Mouse (Mus musculus): ENCODE results near the gene Ctdsp2. TPM values are rescaled to one million over a fixed set of nuclear protein-coding genes. Genes with fewer than 3 reads are reported as not detected.

Ctdsp2 gene
- polyA plus RNA-seq, 1 experiment from 2014 or later: 38.2 TPM

DNA sequence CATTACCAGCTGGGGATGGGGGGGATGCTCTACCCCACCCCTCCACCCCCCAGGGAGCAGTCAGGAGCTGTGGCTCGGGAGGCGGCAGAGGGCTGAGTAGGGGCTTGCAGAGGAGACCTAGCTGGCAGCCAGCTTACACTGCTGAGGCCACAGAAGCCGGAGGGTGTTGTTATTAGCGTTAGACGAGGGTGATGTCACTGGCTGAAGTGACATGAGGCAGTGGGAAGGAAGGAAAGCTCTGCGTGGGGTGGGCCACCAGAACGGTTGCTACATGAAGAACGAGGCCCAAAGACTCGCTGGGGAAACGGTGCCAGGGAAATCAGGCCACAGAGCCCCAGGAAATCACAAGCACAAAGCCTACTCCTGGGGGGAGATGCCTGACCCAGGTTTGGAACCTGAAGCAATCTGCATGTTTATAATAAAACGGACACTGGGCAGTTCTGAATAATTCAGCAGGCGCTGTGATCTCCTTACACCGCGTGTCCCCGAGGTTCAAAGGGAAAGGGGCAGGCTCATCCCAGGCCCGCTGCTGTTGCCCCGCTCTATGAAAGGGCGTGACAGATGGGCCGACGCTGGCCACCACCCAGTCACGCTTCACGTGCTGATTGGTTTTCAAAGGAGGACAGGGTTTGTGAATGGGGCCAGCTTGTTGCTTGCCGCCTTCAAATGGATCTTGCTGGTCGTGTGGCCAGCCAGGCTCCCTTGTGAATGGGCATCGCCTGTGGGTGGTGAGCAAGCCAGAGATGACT, 21.0 kb upstream of the Ctdsp2 start:
- Histone ChIP-seq H3K27ac (ENCODE audit: low read length) (peak overlapping the region; percentile 80), H3K4me3 (ENCODE audit: low read length) (no peak overlapping the region), H3K4me2 (ENCODE audit: low read depth, low read length) (peak overlapping the region; percentile 21), H3K9ac (ENCODE audit: low read length) (peak overlapping the region; percentile 50), H3K4me1 (ENCODE audit: control insufficient read depth, insufficient read depth, low read length) (peaks cover 41% of the 10 kb centered on the region), H3K9me3 (replicated peaks; ENCODE audit: control insufficient read depth, low read length) (no peaks in the 10 kb centered on the region), H3K36me3 (ENCODE audit: control insufficient read depth, insufficient read depth) (no peaks in the 10 kb centered on the region), H3K27me3 (ENCODE audit: control insufficient read depth, insufficient read depth, low read length) (no peaks in the 10 kb centered on the region)
- 5% methylated on average over 25 of the region's 25 CpGs for WGBS
- ATAC-seq (replicated peaks; ENCODE audit: extremely low read depth, insufficient read depth, low FRiP score): peak; percentile 39

DNA sequence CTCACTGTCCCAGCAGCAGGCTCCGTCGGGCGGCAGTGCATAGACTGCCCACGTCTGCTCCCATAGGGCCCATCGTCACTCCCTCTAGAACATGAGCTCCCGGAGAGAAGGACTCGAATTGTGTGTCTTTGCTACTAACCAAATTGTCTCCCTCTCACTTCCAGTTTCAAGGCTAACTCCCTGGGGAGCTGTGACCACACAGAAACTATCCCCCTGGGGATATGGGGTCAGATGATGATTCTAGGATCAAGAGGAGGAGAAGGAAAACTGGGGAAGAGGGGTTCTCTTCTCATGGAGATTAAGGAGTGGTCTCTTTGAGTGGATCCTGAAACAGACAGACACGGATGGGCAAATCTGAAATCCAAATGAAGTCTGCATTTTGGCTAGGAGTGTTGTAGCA, 18.0 kb upstream of the Ctdsp2 start:
- H3K36me3 ChIP-seq (ENCODE audit: control insufficient read depth, insufficient read depth): no peaks in the 10 kb centered on the region
- H3K27ac ChIP-seq (ENCODE audit: low read length): no peak overlapping the region
- peaks cover 36% of the 10 kb centered on the region for H3K4me1 ChIP-seq (ENCODE audit: control insufficient read depth, insufficient read depth, low read length)
- H3K9ac ChIP-seq (ENCODE audit: low read length): no peak overlapping the region
- 72% methylated on average over 8 of the region's 8 CpGs for WGBS
- H3K4me2 ChIP-seq (ENCODE audit: low read depth, low read length): no peak overlapping the region
- no peaks in the 10 kb centered on the region for H3K27me3 ChIP-seq (ENCODE audit: control insufficient read depth, insufficient read depth, low read length)
- no peak overlapping the region for H3K4me3 ChIP-seq (ENCODE audit: low read length)
- H3K9me3 ChIP-seq (replicated peaks; ENCODE audit: control insufficient read depth, low read length): no peaks in the 10 kb centered on the region
- ATAC-seq (replicated peaks; ENCODE audit: extremely low read depth, insufficient read depth, low FRiP score): no peak

DNA sequence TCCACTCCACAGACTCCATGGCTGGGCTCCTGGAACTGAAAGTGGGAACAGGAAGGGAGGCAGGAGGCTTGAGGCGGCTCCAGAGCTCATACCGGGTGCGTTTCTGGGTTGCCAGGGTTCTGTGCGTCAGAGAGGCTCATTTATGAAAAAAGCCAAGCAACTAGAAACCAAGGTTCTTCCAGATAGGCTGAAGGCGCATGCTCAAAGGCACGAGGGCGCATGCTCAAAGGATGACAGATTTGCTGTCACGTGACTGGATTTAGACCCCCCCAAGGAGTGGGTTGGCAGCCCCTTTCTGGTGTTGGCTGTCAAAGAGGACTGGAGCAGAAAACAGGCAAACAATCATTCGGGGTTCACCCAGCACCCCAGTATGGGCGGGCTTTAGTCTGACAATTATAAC, 16.8 kb upstream of the Ctdsp2 start:
- Histone ChIP-seq H3K9ac (ENCODE audit: low read length) (0 out of 2 replicates have a peak overlapping the region, but pooled peaks have one; percentile 18), H3K9me3 (replicated peaks; ENCODE audit: control insufficient read depth, low read length) (no peaks in the 10 kb centered on the region), H3K27me3 (ENCODE audit: control insufficient read depth, insufficient read depth, low read length) (no peaks in the 10 kb centered on the region), H3K27ac (ENCODE audit: low read length) (peak overlapping the region; percentile 81), H3K4me2 (ENCODE audit: low read depth, low read length) (no peak overlapping the region), H3K36me3 (ENCODE audit: control insufficient read depth, insufficient read depth) (no peaks in the 10 kb centered on the region), H3K4me3 (ENCODE audit: low read length) (no peak overlapping the region), H3K4me1 (ENCODE audit: control insufficient read depth, insufficient read depth, low read length) (peaks cover 27% of the 10 kb centered on the region)
- ATAC-seq (replicated peaks; ENCODE audit: extremely low read depth, insufficient read depth, low FRiP score): no peak
- 75% methylated on average over 10 of the region's 10 CpGs for WGBS

DNA sequence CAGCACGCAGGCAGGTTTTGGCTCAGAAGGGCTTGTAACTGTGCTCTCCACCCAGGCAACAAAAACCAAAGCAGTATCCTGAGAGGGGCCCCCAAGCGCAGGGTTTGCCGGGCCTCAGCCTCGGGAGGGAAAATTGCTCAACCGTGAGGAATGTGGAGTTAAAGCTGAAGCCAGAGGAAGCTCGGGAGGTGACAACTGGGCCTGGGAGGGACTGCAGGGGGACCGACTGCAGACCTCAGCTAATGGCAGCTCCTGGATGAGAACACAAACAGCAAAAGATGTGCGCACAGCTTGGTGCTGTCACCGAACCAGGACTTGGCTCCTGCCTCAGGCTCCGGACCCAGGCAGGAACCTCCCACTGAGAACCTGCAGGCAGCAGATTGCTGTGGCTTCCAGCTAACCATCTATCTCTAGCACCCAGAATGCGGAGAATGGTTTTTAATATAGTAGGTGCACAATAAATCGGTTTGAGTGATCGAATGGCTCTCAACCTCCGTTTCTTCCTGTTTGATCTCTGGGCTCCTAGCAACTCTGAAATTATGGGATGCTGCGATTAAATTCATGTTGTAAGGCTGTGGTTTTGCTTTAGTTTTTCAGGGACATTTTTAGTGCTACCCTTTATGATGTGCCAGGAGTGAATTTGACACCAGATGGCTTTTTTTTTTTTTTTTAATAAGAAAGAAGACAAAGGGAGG, 16.1 kb upstream of the Ctdsp2 start:
- H3K27ac ChIP-seq (ENCODE audit: low read length): peak overlapping the region; percentile 81
- peak overlapping the region; percentile 18; the same call in 1 of the 2 replicates for H3K9ac ChIP-seq (ENCODE audit: low read length)
- no peak overlapping the region for H3K4me3 ChIP-seq (ENCODE audit: low read length)
- peaks cover 20% of the 10 kb centered on the region for H3K4me1 ChIP-seq (ENCODE audit: control insufficient read depth, insufficient read depth, low read length)
- no peaks in the 10 kb centered on the region for H3K9me3 ChIP-seq (replicated peaks; ENCODE audit: control insufficient read depth, low read length)
- no peaks in the 10 kb centered on the region for H3K36me3 ChIP-seq (ENCODE audit: control insufficient read depth, insufficient read depth)
- WGBS: 27% methylated on average over 15 of the region's 15 CpGs
- peak; percentile 53 for ATAC-seq (replicated peaks; ENCODE audit: extremely low read depth, insufficient read depth, low FRiP score)
- no peaks in the 10 kb centered on the region for H3K27me3 ChIP-seq (ENCODE audit: control insufficient read depth, insufficient read depth, low read length)
- peak overlapping the region; percentile 21; the same call in 1 of the 2 replicates for H3K4me2 ChIP-seq (ENCODE audit: low read depth, low read length)

DNA sequence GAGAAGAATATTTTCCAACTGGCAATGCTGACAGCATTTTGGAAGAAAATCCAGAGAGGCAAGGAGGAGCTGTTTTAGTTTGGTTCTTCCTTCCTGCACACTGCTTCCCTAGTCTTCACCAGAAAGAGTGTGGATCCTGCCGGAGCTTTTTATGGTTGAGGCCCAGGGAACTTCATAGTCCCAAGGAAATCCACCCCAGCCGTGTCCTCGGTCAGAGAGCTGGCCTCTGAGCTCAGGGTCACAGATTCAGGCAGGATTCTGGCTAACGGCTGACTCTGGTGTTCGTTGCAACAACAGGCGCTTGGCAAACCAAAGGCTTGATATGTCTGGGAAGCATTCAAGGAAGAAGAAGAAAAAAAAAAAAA, 15.6 kb upstream of the Ctdsp2 start:
- no peak for ATAC-seq (replicated peaks; ENCODE audit: extremely low read depth, insufficient read depth, low FRiP score)
- Histone ChIP-seq H3K36me3 (ENCODE audit: control insufficient read depth, insufficient read depth) (no peaks in the 10 kb centered on the region), H3K27ac (ENCODE audit: low read length) (peak overlapping the region; percentile 81), H3K27me3 (ENCODE audit: control insufficient read depth, insufficient read depth, low read length) (no peaks in the 10 kb centered on the region), H3K9ac (ENCODE audit: low read length) (peak overlapping the region; percentile 41; the same call in 1 of the 2 replicates), H3K4me2 (ENCODE audit: low read depth, low read length) (no peak overlapping the region), H3K4me3 (ENCODE audit: low read length) (no peak overlapping the region), H3K4me1 (ENCODE audit: control insufficient read depth, insufficient read depth, low read length) (peaks cover 15% of the 10 kb centered on the region), H3K9me3 (replicated peaks; ENCODE audit: control insufficient read depth, low read length) (no peaks in the 10 kb centered on the region)
- 44% methylated on average over 6 of the region's 6 CpGs for WGBS

DNA sequence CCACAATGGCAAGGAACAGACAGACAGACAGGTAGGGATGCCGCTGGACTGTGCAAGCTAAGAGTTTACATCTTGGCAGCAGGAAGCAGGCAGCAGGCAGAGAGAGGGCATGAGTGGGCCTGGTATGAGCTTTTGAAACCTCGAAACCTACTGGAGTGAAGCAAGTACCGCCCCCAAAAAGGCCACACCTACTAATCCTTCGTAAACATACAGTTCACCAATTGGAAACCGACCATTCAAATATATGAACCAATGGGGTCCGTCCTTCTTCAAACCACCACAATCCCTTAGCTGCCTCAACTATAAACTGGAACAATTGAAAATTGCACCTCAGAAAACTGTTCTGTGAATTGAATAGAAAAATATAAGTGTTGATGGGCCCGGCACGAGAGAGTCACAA, 14.7 kb upstream of the Ctdsp2 start:
- Histone ChIP-seq H3K36me3 (ENCODE audit: control insufficient read depth, insufficient read depth) (no peaks in the 10 kb centered on the region), H3K4me2 (ENCODE audit: low read depth, low read length) (no peak overlapping the region), H3K4me1 (ENCODE audit: control insufficient read depth, insufficient read depth, low read length) (peaks cover 15% of the 10 kb centered on the region), H3K9me3 (replicated peaks; ENCODE audit: control insufficient read depth, low read length) (no peaks in the 10 kb centered on the region), H3K27ac (ENCODE audit: low read length) (peak overlapping the region; percentile 81; the same call in 1 of the 2 replicates), H3K4me3 (ENCODE audit: low read length) (no peak overlapping the region), H3K27me3 (ENCODE audit: control insufficient read depth, insufficient read depth, low read length) (no peaks in the 10 kb centered on the region), H3K9ac (ENCODE audit: low read length) (no peak overlapping the region)
- ATAC-seq (replicated peaks; ENCODE audit: extremely low read depth, insufficient read depth, low FRiP score): no peak
- WGBS: 85% methylated on average over 8 of the region's 8 CpGs

DNA sequence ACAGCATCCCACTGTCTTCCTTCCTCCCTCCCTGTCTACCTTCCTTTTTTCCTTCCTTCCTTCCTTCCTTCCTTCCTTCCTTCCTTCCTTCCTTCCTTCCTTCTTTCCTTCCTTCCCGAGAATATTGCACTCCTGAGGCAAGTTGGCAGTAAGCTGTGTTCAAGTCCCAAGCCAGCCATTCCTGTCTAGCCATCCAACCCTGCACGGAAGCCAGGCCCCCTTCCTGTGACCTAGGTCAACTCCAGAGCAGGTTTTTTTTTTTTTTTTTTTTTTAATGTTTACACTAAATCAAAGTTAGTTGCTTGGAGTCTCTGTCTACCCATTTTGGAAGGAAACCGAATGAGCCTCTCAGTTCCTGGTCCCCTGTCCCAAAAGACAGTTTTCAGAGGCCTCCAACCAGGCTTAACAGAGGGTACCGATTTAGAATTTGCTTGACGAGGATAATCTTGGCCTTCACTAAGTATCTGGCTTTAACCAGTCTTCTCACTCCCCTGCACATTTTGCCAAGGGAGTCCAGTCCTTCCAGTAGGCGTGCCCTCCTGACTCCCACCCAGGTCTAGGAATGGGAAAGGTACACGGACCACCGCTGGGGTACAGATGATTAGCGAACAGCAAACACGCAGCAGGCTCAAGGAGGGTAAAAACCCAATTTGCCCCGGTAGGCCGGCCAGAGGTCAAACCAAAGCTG, 7.0 kb upstream of the Ctdsp2 start:
- Histone ChIP-seq H3K9me3 (replicated peaks; ENCODE audit: control insufficient read depth, low read length) (no peaks in the 10 kb centered on the region), H3K27me3 (ENCODE audit: control insufficient read depth, insufficient read depth, low read length) (no peaks in the 10 kb centered on the region), H3K4me3 (ENCODE audit: low read length) (0 out of 2 replicates have a peak overlapping the region, but pooled peaks have one; percentile 3), H3K4me2 (ENCODE audit: low read depth, low read length) (peak overlapping the region; percentile 32), H3K9ac (ENCODE audit: low read length) (peak overlapping the region; percentile 39), H3K27ac (ENCODE audit: low read length) (peak overlapping the region; percentile 87), H3K36me3 (ENCODE audit: control insufficient read depth, insufficient read depth) (no peaks in the 10 kb centered on the region), H3K4me1 (ENCODE audit: control insufficient read depth, insufficient read depth, low read length) (peaks cover 21% of the 10 kb centered on the region)
- ATAC-seq (replicated peaks; ENCODE audit: extremely low read depth, insufficient read depth, low FRiP score): 0 out of 2 replicates have a peak, but pooled peaks have one; percentile 8
- WGBS: 15% methylated on average over 12 of the region's 12 CpGs

DNA sequence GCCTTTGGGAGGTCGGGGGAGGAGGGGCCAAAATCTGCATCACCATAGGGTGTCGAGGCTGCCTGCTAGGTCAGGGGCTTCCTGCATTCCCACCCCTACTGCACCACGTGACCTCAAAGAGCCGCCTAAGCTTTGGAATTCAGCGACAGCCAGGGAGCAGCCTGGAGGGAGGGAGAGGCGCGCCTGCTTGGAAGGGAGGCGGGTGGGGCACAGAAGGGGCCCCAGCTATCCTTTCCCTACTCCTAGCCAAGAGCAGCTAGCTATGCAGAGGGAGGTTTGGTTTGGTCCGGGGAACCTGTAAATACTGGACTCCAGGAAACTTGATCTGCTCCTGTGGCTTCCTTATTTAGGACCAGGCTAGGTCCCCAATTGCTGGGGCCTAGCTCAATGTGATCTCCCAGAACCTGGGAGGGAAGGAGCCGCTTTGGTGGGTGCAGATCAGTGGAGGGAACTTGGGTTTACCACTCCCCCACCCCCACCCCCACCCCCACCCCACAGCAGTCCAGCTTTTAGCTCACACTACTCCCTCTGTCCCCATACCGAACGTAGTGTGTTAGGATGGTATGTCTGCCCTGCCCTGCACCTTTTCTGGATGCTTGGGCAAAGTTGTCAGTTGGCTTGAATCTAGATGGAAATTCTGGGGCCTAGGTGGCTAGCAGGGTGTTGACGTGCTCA, 6.3 kb upstream of the Ctdsp2 start:
- ATAC-seq (replicated peaks; ENCODE audit: extremely low read depth, insufficient read depth, low FRiP score): peak; percentile 92
- Histone ChIP-seq H3K4me2 (ENCODE audit: low read depth, low read length) (peak overlapping the region; percentile 42), H3K9ac (ENCODE audit: low read length) (peak overlapping the region; percentile 47), H3K36me3 (ENCODE audit: control insufficient read depth, insufficient read depth) (no peaks in the 10 kb centered on the region), H3K27ac (ENCODE audit: low read length) (peak overlapping the region; percentile 87), H3K4me1 (ENCODE audit: control insufficient read depth, insufficient read depth, low read length) (peaks cover 21% of the 10 kb centered on the region), H3K27me3 (ENCODE audit: control insufficient read depth, insufficient read depth, low read length) (no peaks in the 10 kb centered on the region), H3K9me3 (replicated peaks; ENCODE audit: control insufficient read depth, low read length) (no peaks in the 10 kb centered on the region), H3K4me3 (ENCODE audit: low read length) (0 out of 2 replicates have a peak overlapping the region, but pooled peaks have one; percentile 3)
- 13% methylated on average over 13 of the region's 13 CpGs for WGBS

All from heart, embryonic 16.5 days (tissue).